Mouse (Mus musculus): ENCODE data around the gene Adamts17. TPM values are rescaled to one million over a fixed set of nuclear protein-coding genes. Genes with fewer than 3 reads are reported as not detected.

The Adamts17 gene
- polyA plus RNA-seq, 1 experiment, result 2.3 TPM

DNA sequence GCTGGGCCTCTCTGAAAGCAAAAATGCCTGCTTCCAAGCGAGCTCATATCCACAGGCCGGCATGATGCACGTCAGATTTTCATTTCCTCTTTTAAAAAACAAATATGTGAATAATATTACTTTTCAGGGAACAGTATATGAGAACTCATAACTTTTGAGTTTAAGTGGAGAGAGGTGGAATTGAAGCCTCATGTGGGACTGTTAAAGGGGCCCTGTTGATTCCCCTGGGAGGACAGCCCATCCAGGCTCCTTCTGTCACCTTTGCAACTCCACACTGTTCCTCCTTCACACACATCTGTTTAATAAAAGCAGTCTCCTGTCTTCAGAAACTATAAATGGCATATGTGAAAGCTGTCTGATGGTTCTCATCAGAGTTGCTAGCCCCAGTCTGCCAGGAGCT lies 275.5 kb downstream of the Adamts17 start:
- 76% methylated on average over 3 of the region's 3 CpGs for WGBS
- no peak overlapping the region for H3K4me3 ChIP-seq (replicated peaks; ENCODE audit: control insufficient read depth, low read depth, low read length)
- H3K27ac ChIP-seq (ENCODE audit: control insufficient read depth, insufficient read depth, low read depth, low read length, poor library complexity), result no peak overlapping the region
- TF ChIP-seq POLR2A (IDR thresholded peaks at IDR 0.05; ENCODE audit: borderline replicate concordance, control insufficient read depth, low read depth, low read length) (no peak), CTCF (IDR thresholded peaks at IDR 0.05; ENCODE audit: control insufficient read depth, insufficient read depth, low read length) (no peak)
- H3K4me1 ChIP-seq (ENCODE audit: control insufficient read depth, insufficient read depth, low read length), result no peaks in the 10 kb centered on the region; the same call in 1 of the 2 replicates

DNA sequence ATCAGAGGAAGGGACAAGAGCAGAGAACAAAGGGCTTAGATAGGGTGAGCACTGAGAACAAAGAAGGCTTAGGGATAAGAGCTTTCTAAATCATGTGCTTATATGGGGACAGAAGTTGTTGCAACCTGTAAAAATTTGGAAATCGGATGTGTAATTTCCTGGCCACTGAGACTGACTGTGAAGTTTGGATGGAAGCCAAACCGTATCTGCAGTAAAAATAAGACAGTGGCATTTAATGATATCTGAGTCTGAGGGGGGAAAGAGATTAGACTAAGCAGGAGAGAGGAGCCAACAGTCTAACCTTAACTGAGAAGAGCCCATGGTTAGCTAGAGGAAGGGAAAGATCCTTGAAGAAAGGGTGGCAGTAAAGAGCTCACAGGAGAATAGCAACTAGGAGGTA lies 295.6 kb downstream of the Adamts17 start:
- Histone ChIP-seq H3K4me3 (replicated peaks; ENCODE audit: control insufficient read depth, low read depth, low read length) (no peak overlapping the region), H3K27ac (ENCODE audit: control insufficient read depth, insufficient read depth, low read depth, low read length, poor library complexity) (no peak overlapping the region), H3K4me1 (ENCODE audit: control insufficient read depth, insufficient read depth, low read length) (peaks cover 2% of the 10 kb centered on the region; the same call in 1 of the 2 replicates)
- no peak for TF ChIP-seq POLR2A (IDR thresholded peaks at IDR 0.05; ENCODE audit: borderline replicate concordance, control insufficient read depth, low read depth, low read length)
- no peak for TF ChIP-seq CTCF (IDR thresholded peaks at IDR 0.05; ENCODE audit: control insufficient read depth, insufficient read depth, low read length)
- 7% methylated on average over 2 of the region's 2 CpGs for WGBS

DNA sequence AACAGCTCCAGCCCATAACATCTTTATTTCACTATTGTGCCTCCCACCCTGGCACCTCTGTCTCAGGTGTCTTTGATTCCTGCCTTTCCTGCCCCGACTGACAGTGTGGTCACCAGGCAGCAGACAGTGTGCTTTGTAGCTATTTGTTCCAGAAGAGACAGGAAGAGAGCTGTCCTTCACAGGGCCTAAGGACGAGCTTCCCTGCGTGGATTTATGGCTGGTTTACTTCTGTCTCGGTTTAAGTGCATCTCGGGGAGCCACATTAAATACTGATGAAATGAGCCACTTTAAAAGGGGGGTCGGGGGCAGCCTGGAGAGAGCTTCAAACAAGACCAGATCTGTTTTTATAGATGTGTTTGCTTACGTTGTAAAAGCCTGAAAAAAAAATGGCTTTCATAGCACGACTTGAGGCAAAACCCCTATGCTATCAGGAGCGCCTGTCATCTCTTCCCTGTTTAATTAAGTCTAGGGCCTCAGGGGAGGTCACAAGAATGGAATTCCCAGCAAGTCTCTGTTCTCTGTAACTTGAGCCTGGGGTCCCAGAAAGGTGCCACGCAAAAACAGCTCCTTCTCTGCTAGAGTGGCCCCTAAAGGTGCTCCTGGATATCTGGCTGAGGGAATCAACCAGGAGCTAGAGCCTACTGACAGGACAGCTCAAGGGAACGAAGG lies 302.9 kb downstream of the Adamts17 start:
- TF ChIP-seq CTCF (IDR thresholded peaks at IDR 0.05; ENCODE audit: control insufficient read depth, insufficient read depth, low read length) (no peak), POLR2A (IDR thresholded peaks at IDR 0.05; ENCODE audit: borderline replicate concordance, control insufficient read depth, low read depth, low read length) (no peak)
- Histone ChIP-seq H3K4me3 (replicated peaks; ENCODE audit: control insufficient read depth, low read depth, low read length) (no peak overlapping the region), H3K4me1 (ENCODE audit: control insufficient read depth, insufficient read depth, low read length) (no peaks in the 10 kb centered on the region), H3K27ac (ENCODE audit: control insufficient read depth, insufficient read depth, low read depth, low read length, poor library complexity) (no peak overlapping the region)
- 49% methylated on average over 11 of the region's 11 CpGs for WGBS

DNA sequence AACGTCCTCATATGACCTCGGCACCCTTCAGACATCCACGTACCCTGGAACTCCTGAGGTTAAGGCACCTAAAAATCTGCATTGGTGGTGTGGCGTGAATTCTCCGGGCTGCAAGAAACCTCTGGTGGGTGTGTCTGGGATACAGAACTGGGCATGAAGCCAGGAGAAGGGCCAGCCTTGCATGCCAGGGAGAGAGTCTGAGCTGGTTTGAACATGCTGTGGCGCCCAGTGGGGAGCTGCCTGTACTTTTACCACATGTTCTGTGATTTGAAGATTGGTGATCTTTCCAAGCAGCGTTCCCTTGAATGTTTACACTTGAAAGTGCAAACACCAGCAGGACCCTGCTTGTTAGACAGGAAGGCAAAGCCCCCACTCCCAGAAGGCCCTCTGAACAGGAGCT lies 306.2 kb downstream of the Adamts17 start:
- Histone ChIP-seq H3K27ac (ENCODE audit: control insufficient read depth, insufficient read depth, low read depth, low read length, poor library complexity) (no peak overlapping the region), H3K4me1 (ENCODE audit: control insufficient read depth, insufficient read depth, low read length) (no peaks in the 10 kb centered on the region), H3K4me3 (replicated peaks; ENCODE audit: control insufficient read depth, low read depth, low read length) (no peak overlapping the region)
- 70% methylated on average over 7 of the region's 7 CpGs for WGBS
- no peak for TF ChIP-seq CTCF (IDR thresholded peaks at IDR 0.05; ENCODE audit: control insufficient read depth, insufficient read depth, low read length)
- no peak for TF ChIP-seq POLR2A (IDR thresholded peaks at IDR 0.05; ENCODE audit: borderline replicate concordance, control insufficient read depth, low read depth, low read length)

DNA sequence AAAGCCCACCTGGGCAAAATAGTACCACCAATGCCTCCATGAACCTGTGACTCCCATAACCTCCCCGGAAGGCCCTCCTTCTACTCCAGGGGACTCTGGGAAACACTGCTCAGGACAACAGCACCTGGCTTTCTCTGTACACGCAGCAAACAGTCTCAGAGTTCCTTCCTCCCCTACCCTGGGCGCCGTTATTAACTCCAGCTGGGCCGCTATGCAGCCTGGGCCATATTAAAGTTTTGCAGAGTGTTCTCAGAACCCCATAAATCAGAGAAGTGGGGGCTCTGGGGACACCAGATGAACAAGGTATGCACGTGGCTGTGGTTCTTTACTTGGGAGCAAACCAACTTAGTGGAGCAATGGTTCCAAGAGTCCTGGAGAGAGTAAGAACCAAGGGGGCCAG lies 306.6 kb downstream of the Adamts17 start:
- Histone ChIP-seq H3K27ac (ENCODE audit: control insufficient read depth, insufficient read depth, low read depth, low read length, poor library complexity) (no peak overlapping the region), H3K4me3 (replicated peaks; ENCODE audit: control insufficient read depth, low read depth, low read length) (no peak overlapping the region), H3K4me1 (ENCODE audit: control insufficient read depth, insufficient read depth, low read length) (no peaks in the 10 kb centered on the region)
- 83% methylated on average over 6 of the region's 6 CpGs for WGBS
- no peak for TF ChIP-seq CTCF (IDR thresholded peaks at IDR 0.05; ENCODE audit: control insufficient read depth, insufficient read depth, low read length)
- no peak for TF ChIP-seq POLR2A (IDR thresholded peaks at IDR 0.05; ENCODE audit: borderline replicate concordance, control insufficient read depth, low read depth, low read length)

DNA sequence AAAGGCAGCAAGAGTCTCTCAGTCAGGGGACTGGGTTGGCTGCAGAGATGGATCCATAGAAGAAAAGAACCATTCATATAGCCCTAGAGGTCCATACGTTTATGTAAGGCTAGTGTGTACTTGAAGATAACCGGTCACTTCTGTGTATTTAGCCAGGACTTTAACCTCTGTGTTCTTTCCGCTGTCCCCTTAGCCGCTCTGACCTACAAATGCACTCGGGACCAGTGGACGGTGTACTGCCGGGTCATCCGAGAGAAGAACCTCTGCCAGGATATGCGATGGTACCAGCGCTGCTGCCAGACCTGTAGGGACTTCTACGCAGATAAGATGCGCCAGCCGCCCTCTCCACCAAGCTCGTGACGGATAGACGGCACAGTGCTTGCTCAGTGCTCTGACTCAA lies 310.2 kb downstream of the Adamts17 start:
- 89% methylated on average over 16 of the region's 16 CpGs for WGBS
- Histone ChIP-seq H3K4me1 (ENCODE audit: control insufficient read depth, insufficient read depth, low read length) (no peaks in the 10 kb centered on the region), H3K4me3 (replicated peaks; ENCODE audit: control insufficient read depth, low read depth, low read length) (no peak overlapping the region), H3K27ac (ENCODE audit: control insufficient read depth, insufficient read depth, low read depth, low read length, poor library complexity) (no peak overlapping the region)
- no peak for TF ChIP-seq CTCF (IDR thresholded peaks at IDR 0.05; ENCODE audit: control insufficient read depth, insufficient read depth, low read length)
- TF ChIP-seq POLR2A (IDR thresholded peaks at IDR 0.05; ENCODE audit: borderline replicate concordance, control insufficient read depth, low read depth, low read length), result no peak

DNA sequence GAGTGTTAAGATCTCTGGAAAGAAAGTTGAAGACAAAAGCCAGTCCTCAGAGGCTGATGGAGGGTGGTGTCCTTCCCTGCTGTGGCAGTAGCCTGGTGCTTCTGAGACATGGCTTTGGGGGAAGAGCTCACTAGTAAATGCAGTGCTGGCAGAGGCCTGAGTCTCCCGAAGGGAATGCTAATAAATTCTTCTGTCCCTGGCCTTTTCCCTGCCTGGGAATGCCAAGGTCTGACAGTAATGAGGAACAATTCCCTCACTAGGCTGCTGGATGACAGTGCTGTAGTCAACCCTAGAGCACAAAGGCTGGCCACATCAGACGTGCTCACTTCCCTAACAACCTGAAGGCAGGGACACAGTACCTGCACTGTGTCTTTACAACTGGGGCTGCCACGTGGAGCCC lies 313.1 kb downstream of the Adamts17 start:
- H3K4me1 ChIP-seq (ENCODE audit: control insufficient read depth, insufficient read depth, low read length), result no peaks in the 10 kb centered on the region
- no peak overlapping the region for H3K27ac ChIP-seq (ENCODE audit: control insufficient read depth, insufficient read depth, low read depth, low read length, poor library complexity)
- no peak for TF ChIP-seq POLR2A (IDR thresholded peaks at IDR 0.05; ENCODE audit: borderline replicate concordance, control insufficient read depth, low read depth, low read length)
- WGBS, result 29% methylated on average over 3 of the region's 3 CpGs
- no peak overlapping the region for H3K4me3 ChIP-seq (replicated peaks; ENCODE audit: control insufficient read depth, low read depth, low read length)

DNA sequence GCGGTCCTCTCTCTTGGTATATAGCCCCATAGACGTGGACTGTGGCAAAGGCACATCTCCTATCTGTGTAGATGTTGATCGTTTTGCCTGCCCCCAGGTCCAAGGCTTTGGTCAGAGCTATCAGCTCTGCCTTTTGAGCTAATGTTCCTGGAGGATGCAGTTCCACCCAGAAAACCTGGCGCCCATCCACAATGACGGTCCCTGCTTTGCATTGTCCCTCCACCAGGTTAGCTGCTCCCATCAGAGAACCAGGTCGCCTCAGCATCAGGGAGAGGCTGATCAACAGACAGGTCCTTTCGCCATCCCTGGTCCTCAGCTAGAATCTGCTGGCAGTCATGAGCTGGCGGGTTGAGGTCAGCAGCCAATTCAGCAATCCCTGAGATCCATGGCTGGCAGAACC lies 322.6 kb downstream of the Adamts17 start:
- TF ChIP-seq CTCF (IDR thresholded peaks at IDR 0.05; ENCODE audit: control insufficient read depth, insufficient read depth, low read length), result no peak
- no peak for TF ChIP-seq POLR2A (IDR thresholded peaks at IDR 0.05; ENCODE audit: borderline replicate concordance, control insufficient read depth, low read depth, low read length)
- H3K4me1 ChIP-seq (ENCODE audit: control insufficient read depth, insufficient read depth, low read length), result no peaks in the 10 kb centered on the region
- H3K27ac ChIP-seq (ENCODE audit: control insufficient read depth, insufficient read depth, low read depth, low read length, poor library complexity), result no peak overlapping the region
- WGBS, result 82% methylated on average over 8 of the region's 8 CpGs
- H3K4me3 ChIP-seq (replicated peaks; ENCODE audit: control insufficient read depth, low read depth, low read length), result no peak overlapping the region

DNA sequence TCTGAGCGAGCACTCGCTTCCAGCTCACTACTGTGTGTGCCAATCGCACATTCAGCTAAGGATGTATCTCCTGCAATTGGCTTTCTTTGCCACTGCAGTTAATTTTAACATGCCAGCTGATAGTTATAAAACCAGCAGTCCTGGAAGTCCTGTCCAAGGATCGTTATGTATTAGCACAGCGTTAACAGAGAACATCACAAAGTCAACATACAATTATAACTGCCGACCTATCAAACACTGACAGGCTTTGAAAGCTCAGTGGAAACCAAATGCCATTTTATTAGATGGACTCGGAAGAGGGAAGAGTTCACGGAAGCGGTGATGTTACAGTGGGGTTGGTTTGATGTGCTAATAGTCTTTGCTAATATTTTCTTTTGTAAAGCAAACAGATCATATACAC lies 328.8 kb downstream of the Adamts17 start:
- H3K27ac ChIP-seq (ENCODE audit: control insufficient read depth, insufficient read depth, low read depth, low read length, poor library complexity), result no peak overlapping the region
- no peak for TF ChIP-seq POLR2A (IDR thresholded peaks at IDR 0.05; ENCODE audit: borderline replicate concordance, control insufficient read depth, low read depth, low read length)
- no peak for TF ChIP-seq CTCF (IDR thresholded peaks at IDR 0.05; ENCODE audit: control insufficient read depth, insufficient read depth, low read length)
- WGBS, result 85% methylated on average over 9 of the region's 9 CpGs
- no peaks in the 10 kb centered on the region for H3K4me1 ChIP-seq (ENCODE audit: control insufficient read depth, insufficient read depth, low read length)
- H3K4me3 ChIP-seq (replicated peaks; ENCODE audit: control insufficient read depth, low read depth, low read length), result no peak overlapping the region

All from bone marrow, adult 2 months (tissue).